Mouse (Mus musculus): ENCODE results near the gene Trim5.
"Not testable (repeated sequence)": the region's sequence is repeated elsewhere in the genome, so short reads cannot be mapped to it uniquely, and the experiment has no call there.

DNA sequence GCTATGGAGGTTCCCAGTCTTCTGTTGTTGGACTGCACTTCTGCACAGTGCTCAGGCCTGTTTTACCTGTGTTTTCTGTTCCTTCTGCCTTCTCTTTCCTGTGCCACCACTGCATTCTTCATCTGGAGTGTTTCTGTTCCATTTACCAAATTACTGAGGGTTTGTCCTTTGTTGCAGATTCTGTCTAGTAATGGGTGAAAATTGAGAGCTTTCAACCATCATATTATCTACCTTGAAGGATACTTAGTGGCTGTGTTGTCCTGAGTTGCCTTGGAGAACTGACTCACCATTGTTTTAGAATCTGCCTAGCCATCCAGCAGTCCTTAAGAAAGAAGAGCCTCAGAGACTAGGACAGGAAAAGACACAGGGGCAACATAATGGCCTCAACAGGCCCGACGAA is 41.3 kb upstream of the Trim5 start, which contains the start of gene Trim34b:
- not testable (repeated sequence) for TF ChIP-seq CTCF (IDR thresholded peaks at IDR 0.05; ENCODE audit: extremely low read depth, insufficient read depth, insufficient read length, insufficient replicate concordance); POLR2A (IDR thresholded peaks at IDR 0.05; ENCODE audit: low read depth, low read length)

All from spleen, adult 2 months (tissue).